In the genomic region with DNA sequence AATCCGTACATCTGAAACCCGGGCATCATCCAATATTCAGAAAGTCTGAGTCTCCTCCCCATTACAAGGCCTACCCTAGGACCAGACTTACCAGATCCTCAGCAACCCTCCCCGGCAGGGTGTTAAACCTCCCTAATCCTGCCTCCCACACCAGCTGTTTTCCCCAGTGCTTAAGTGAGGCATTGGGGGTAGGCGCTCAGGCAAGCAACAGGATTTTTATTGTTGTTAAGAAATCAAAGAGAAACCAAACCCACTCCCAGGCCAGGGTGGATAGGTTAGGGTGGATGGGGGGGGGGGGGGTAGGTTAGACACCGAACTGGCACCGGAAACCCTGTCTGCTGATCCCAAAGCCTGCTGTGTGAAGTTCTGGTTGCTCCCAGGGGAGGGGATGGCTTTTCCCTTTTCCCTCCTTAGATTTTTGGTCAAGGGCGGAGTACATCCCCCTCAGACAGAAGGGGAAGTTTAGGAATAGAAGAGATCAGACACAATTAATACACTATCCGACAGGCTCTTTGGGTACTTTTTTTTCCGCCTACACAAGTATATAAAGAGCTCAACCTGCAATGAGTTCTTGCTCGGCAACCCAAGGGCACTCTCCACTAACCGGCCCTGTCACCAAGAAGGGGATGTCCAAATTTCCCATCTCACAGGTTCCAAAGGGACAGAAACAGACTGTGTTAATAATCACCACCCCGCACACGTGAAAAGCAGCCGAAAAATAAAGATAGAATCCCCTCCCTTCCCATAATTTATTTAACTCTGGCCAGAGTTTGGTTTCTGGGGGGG, we compare ENCODE assay signal across 8 mouse cellular contexts. TPM values are rescaled to one million over a fixed set of nuclear protein-coding genes. Genes with fewer than 3 reads are reported as not detected.
DNase-seq lines count a peak whose midpoint lies in the region; ATAC-seq and TF ChIP-seq lines count a peak whose summit lies in the region.

No protein-coding gene starts in this region.

- peak; percentile 51 for DNase-seq in gastrocnemius, adult 18-20 months (ENCODE audit: low spot score)
- no peak for DNase-seq in gastrocnemius, postnatal 14 days
- peak; percentile 65 for DNase-seq in CD4-positive helper T cell, adult 2 months (ENCODE audit: low read depth, low spot score)
- no peak for DNase-seq in midbrain, postnatal 0 days (ENCODE audit: low spot score)
- no peak for DNase-seq in left cerebral cortex, adult 11 months (ENCODE audit: low spot score)
- no peak for DNase-seq in urinary bladder, postnatal 10 days (ENCODE audit: low spot score)

- H3K27ac ChIP-seq in embryonic facial prominence, embryonic 12.5 days: peak overlapping the region; percentile 94
- peak overlapping the region; percentile 88 for H3K27ac ChIP-seq in intestine, embryonic 15.5 days
- H3K27ac ChIP-seq in midbrain, postnatal 0 days (ENCODE audit: low read depth, low read length): peak overlapping the region; percentile 62; the same call in 1 of the 2 replicates

- H3K4me1 ChIP-seq in embryonic facial prominence, embryonic 12.5 days: peaks cover 9% of the 10 kb centered on the region; the same call in 1 of the 2 replicates
- H3K4me1 ChIP-seq in intestine, embryonic 15.5 days (replicated peaks): peaks cover 16% of the 10 kb centered on the region; the same call in 1 of the 2 replicates
- H3K4me1 ChIP-seq in midbrain, postnatal 0 days (ENCODE audit: insufficient read depth, low read length): peaks cover 4% of the 10 kb centered on the region; the same call in 1 of the 2 replicates

- under 1% methylated on average over 14 of the region's 14 CpGs for WGBS in embryonic facial prominence, embryonic 12.5 days
- WGBS in intestine, embryonic 15.5 days: 1% methylated on average over 14 of the region's 14 CpGs
- 2% methylated on average over 14 of the region's 14 CpGs for WGBS in midbrain, postnatal 0 days

- ATAC-seq in embryonic facial prominence, embryonic 12.5 days (ENCODE audit: insufficient number of reproducible peaks, insufficient read depth, low FRiP score, low TSS enrichment): no peak
- ATAC-seq in intestine, embryonic 15.5 days: no peak
- no peak for ATAC-seq in midbrain, postnatal 0 days (ENCODE audit: low FRiP score)

- H3K4me2 ChIP-seq in embryonic facial prominence, embryonic 12.5 days (replicated peaks): peak overlapping the region; percentile 97
- H3K4me2 ChIP-seq in intestine, embryonic 15.5 days (replicated peaks): peak overlapping the region; percentile 86
- H3K4me2 ChIP-seq in midbrain, postnatal 0 days (ENCODE audit: low read depth, low read length, poor library complexity, severe bottlenecking): peak overlapping the region; percentile 92

- no peaks in the 10 kb centered on the region for H3K27me3 ChIP-seq in embryonic facial prominence, embryonic 12.5 days
- H3K27me3 ChIP-seq in intestine, embryonic 15.5 days (replicated peaks): no peaks in the 10 kb centered on the region
- H3K27me3 ChIP-seq in midbrain, postnatal 0 days (ENCODE audit: insufficient read depth, low read length): no peaks in the 10 kb centered on the region

- TF ChIP-seq CTCF in midbrain, postnatal 0 days (IDR thresholded peaks at IDR 0.05): no peak

- peaks cover 15% of the 10 kb centered on the region for H3K36me3 ChIP-seq in embryonic facial prominence, embryonic 12.5 days
- H3K36me3 ChIP-seq in intestine, embryonic 15.5 days: peaks cover 10% of the 10 kb centered on the region
- H3K36me3 ChIP-seq in midbrain, postnatal 0 days (ENCODE audit: insufficient read depth, low read length): no peaks in the 10 kb centered on the region; the same call in 1 of the 2 replicates

- no peaks in the 10 kb centered on the region for H3K9me3 ChIP-seq in embryonic facial prominence, embryonic 12.5 days
- no peaks in the 10 kb centered on the region for H3K9me3 ChIP-seq in intestine, embryonic 15.5 days
- H3K9me3 ChIP-seq in midbrain, postnatal 0 days (ENCODE audit: low read length): no peaks in the 10 kb centered on the region

- intact Hi-C loops in gastrocnemius, postnatal 14 days (cut with DNase I; ENCODE audit: low total_unique reads): no loop called here

- H3K4me3 ChIP-seq in embryonic facial prominence, embryonic 12.5 days: peak overlapping the region; percentile 87
- peak overlapping the region; percentile 91 for H3K4me3 ChIP-seq in intestine, embryonic 15.5 days (replicated peaks)
- H3K4me3 ChIP-seq in midbrain, postnatal 0 days (ENCODE audit: low read depth, low read length): peak overlapping the region; percentile 51

- H3K9ac ChIP-seq in embryonic facial prominence, embryonic 12.5 days: peak overlapping the region; percentile 86
- H3K9ac ChIP-seq in intestine, embryonic 15.5 days: peak overlapping the region; percentile 92
- peak overlapping the region; percentile 61 for H3K9ac ChIP-seq in midbrain, postnatal 0 days (replicated peaks; ENCODE audit: low read length, poor library complexity, severe bottlenecking)

RNA-seq across cellular contexts. Expression of gene Tob2, which starts 1.5 kb away (rescaled TPM):
- 100 to 1,000 TPM in 1 of 2 experiments, 10 to 100 TPM in 1; 89.1 to 174 TPM for total RNA-seq in gastrocnemius, adult 18-20 months (2021)
- total RNA-seq in gastrocnemius, postnatal 14 days (2021): 100 to 1,000 TPM in 1 of 2 experiments, 10 to 100 TPM in 1; 44.8 to 106 TPM
- 22.9 and 23.0 TPM in 2 replicates for polyA plus RNA-seq in embryonic facial prominence, embryonic 12.5 days (2016; fragmentation: Nextera tagmentation; extraction: Ambion mirVana)
- 25.9 and 26.0 TPM in 2 replicates for polyA plus RNA-seq in intestine, embryonic 15.5 days (2015; fragmentation: Nextera tagmentation; extraction: Ambion mirVana)
- total RNA-seq in midbrain, postnatal 0 days (2014; rRNA removed): 10.9 and 15.4 TPM in 2 replicates
- 12.2 and 14.2 TPM in 2 replicates for polyA plus RNA-seq in midbrain, postnatal 0 days (2015; fragmentation: Nextera tagmentation; extraction: Ambion mirVana)

RNA-seq across cellular contexts. Expression of gene Phf5a, which starts 14.6 kb away (rescaled TPM):
- 10 to 100 TPM; 35.5 to 35.7 TPM for total RNA-seq in gastrocnemius, adult 18-20 months (2021)
- 10 to 100 TPM; 40.8 to 41.2 TPM for total RNA-seq in gastrocnemius, postnatal 14 days (2021)
- 145 and 163 TPM in 2 replicates for polyA plus RNA-seq in embryonic facial prominence, embryonic 12.5 days (2016; fragmentation: Nextera tagmentation; extraction: Ambion mirVana)
- 120 and 152 TPM in 2 replicates for polyA plus RNA-seq in intestine, embryonic 15.5 days (2015; fragmentation: Nextera tagmentation; extraction: Ambion mirVana)
- total RNA-seq in midbrain, postnatal 0 days (2014; rRNA removed): 31.8 and 34.1 TPM in 2 replicates
- polyA plus RNA-seq in midbrain, postnatal 0 days (2015; fragmentation: Nextera tagmentation; extraction: Ambion mirVana): 107 and 118 TPM in 2 replicates

RNA-seq across cellular contexts. Expression of gene Aco2, which starts 15.0 kb away (rescaled TPM):
- total RNA-seq in gastrocnemius, adult 18-20 months (2021): 1,000 to 10,000 TPM; 1,165 to 1,199 TPM
- total RNA-seq in gastrocnemius, postnatal 14 days (2021): 1,000 to 10,000 TPM in 1 of 2 experiments, 100 to 1,000 TPM in 1; 894 to 1,160 TPM
- polyA plus RNA-seq in embryonic facial prominence, embryonic 12.5 days (2016; fragmentation: Nextera tagmentation; extraction: Ambion mirVana): 146 and 155 TPM in 2 replicates
- polyA plus RNA-seq in intestine, embryonic 15.5 days (2015; fragmentation: Nextera tagmentation; extraction: Ambion mirVana): 227 and 239 TPM in 2 replicates
- 380 and 412 TPM in 2 replicates for total RNA-seq in midbrain, postnatal 0 days (2014; rRNA removed)
- 257 and 279 TPM in 2 replicates for polyA plus RNA-seq in midbrain, postnatal 0 days (2015; fragmentation: Nextera tagmentation; extraction: Ambion mirVana)

RNA-seq across cellular contexts. Expression of gene Tef, which starts 54.9 kb away (rescaled TPM):
- 100 to 1,000 TPM; 124 to 160 TPM for total RNA-seq in gastrocnemius, adult 18-20 months (2021)
- total RNA-seq in gastrocnemius, postnatal 14 days (2021): 100 to 1,000 TPM; 101 to 115 TPM
- polyA plus RNA-seq in embryonic facial prominence, embryonic 12.5 days (2016; fragmentation: Nextera tagmentation; extraction: Ambion mirVana): 29.7 and 30.9 TPM in 2 replicates
- 15.9 and 17.7 TPM in 2 replicates for polyA plus RNA-seq in intestine, embryonic 15.5 days (2015; fragmentation: Nextera tagmentation; extraction: Ambion mirVana)
- total RNA-seq in midbrain, postnatal 0 days (2014; rRNA removed): 60.1 and 60.6 TPM in 2 replicates
- polyA plus RNA-seq in midbrain, postnatal 0 days (2015; fragmentation: Nextera tagmentation; extraction: Ambion mirVana): 23.6 and 25.4 TPM in 2 replicates

Comparison
In these comparisons a context has a peak if more than half of its experiments do, and no peak if none do; other contexts are left out.
1. DNase-seq: peak in gastrocnemius, adult 18-20 months (single experiment) and CD4-positive helper T cell, adult 2 months (single experiment); none in gastrocnemius, postnatal 14 days (single experiment), midbrain, postnatal 0 days (single experiment), left cerebral cortex, adult 11 months (single experiment) and urinary bladder, postnatal 10 days (single experiment).
2. Peak in every context shown above with its lines, with median percentiles within 50 percentile points of each other: H3K27ac ChIP-seq, H3K4me2 ChIP-seq, H3K4me3 ChIP-seq and H3K9ac ChIP-seq.